9 mouse cellular contexts compared by ENCODE assay signal in the genomic region with DNA sequence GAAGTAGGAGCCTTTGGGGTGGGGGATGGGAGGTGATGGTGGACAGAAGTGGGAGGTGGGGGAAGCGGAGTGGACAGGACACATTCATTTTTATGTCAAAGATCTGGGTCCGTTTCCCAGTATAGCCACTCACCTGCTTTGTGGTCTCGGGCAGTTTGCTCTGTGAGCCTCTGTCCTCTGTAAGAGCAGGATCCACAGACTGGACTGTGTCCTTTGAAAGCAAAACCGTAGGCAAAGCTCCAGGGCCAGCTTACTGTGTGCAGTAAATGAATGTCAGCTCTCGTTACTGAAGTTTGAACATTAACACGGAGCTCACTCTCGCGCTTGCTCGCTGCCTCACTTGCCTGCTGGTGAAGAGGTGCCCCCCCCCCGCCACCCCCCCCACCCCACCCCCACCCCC.
DNase-seq lines count a peak whose midpoint lies in the region; ATAC-seq and TF ChIP-seq lines count a peak whose summit lies in the region.
"Had no signal": no experiment of that assay in that cellular context is flagged by ENCODE, and none has a peak within 500 bp of the region (broad histone marks: within the 10 kb centered on the region; RNA-seq: fewer than 3 reads in every experiment).

No protein-coding gene starts in this region.

- no peak for TF ChIP-seq POLR2A in kidney, adult 2 months (IDR thresholded peaks at IDR 0.05; ENCODE audit: low read depth, low read length)

- H3K4me2 ChIP-seq in heart, embryonic 13.5 days = peak overlapping the region; percentile 49
- H3K4me2 ChIP-seq in embryonic facial prominence, embryonic 14.5 days (ENCODE audit: low read depth, low read length) = no peak overlapping the region
- H3K4me2 ChIP-seq in liver, embryonic 14.5 days (ENCODE audit: low read depth) = peak overlapping the region; percentile 37
- H3K4me2 ChIP-seq in neural tube, embryonic 15.5 days = no peak overlapping the region
- H3K4me2 ChIP-seq: midbrain, embryonic 12.5 days had no signal

- no peak for TF ChIP-seq EP300 in liver, embryonic 14.5 days (IDR thresholded peaks at IDR 0.05; ENCODE audit: low read depth)

- no peak for TF ChIP-seq CTCF in kidney, adult 2 months (conservative IDR thresholded peaks at IDR 0.05; ENCODE audit: insufficient read depth, insufficient read length, low read depth, low read length)
- no peak for TF ChIP-seq CTCF in liver, embryonic 14.5 days (IDR thresholded peaks at IDR 0.05; ENCODE audit: low read depth)

- 14% methylated on average over 10 of the region's 10 CpGs for WGBS in heart, embryonic 13.5 days
- WGBS in embryonic facial prominence, embryonic 14.5 days = 26% methylated on average over 9 of the region's 10 CpGs
- 15% methylated on average over 10 of the region's 10 CpGs for WGBS in kidney, adult 2 months
- 21% methylated on average over 9 of the region's 10 CpGs for WGBS in liver, embryonic 14.5 days (ENCODE audit: insufficient replicate concordance)
- WGBS in neural tube, embryonic 15.5 days = 27% methylated on average over 10 of the region's 10 CpGs

- H3K9ac ChIP-seq in heart, embryonic 13.5 days = peak overlapping the region; percentile 38; the same call in 1 of the 2 replicates
- H3K9ac ChIP-seq in embryonic facial prominence, embryonic 14.5 days (ENCODE audit: low read depth, low read length) = no peak overlapping the region
- no peak overlapping the region for H3K9ac ChIP-seq in liver, embryonic 14.5 days (replicated peaks)
- H3K9ac ChIP-seq in neural tube, embryonic 15.5 days (replicated peaks) = no peak overlapping the region
- H3K9ac ChIP-seq: midbrain, embryonic 12.5 days had no signal

- H3K4me1 ChIP-seq in heart, embryonic 13.5 days = peaks cover 67% of the 10 kb centered on the region
- peaks cover 24% of the 10 kb centered on the region for H3K4me1 ChIP-seq in embryonic facial prominence, embryonic 14.5 days (ENCODE audit: control insufficient read depth, insufficient read depth, low read length)
- peaks cover 46% of the 10 kb centered on the region for H3K4me1 ChIP-seq in kidney, adult 2 months (ENCODE audit: control insufficient read depth, insufficient read depth, low read length)
- peaks cover 0 to 28% of the 10 kb centered on the region in 2 experiments; a peak in 3 of 4 replicates for H3K4me1 ChIP-seq in liver, embryonic 14.5 days (replicated peaks; ENCODE audit: control insufficient read depth in 2 of 2, insufficient read depth in 2 of 2, low read length in 1 of 2)
- peaks cover 26% of the 10 kb centered on the region for H3K4me1 ChIP-seq in neural tube, embryonic 15.5 days

- peak overlapping the region; percentile 51 for H3K27ac ChIP-seq in heart, embryonic 13.5 days (replicated peaks)
- 0 out of 2 replicates have a peak overlapping the region, but pooled peaks have one; percentile 45 for H3K27ac ChIP-seq in embryonic facial prominence, embryonic 14.5 days (replicated peaks; ENCODE audit: low read depth, low read length)
- H3K27ac ChIP-seq in kidney, adult 2 months (ENCODE audit: insufficient read depth, low read depth, low read length) = peak overlapping the region; percentile 91; the same call in 1 of the 2 replicates
- H3K27ac ChIP-seq in liver, embryonic 14.5 days = no peak overlapping the region; the same call in 1 of the 2 replicates
- no peak overlapping the region for H3K27ac ChIP-seq in neural tube, embryonic 15.5 days (replicated peaks)
- H3K27ac ChIP-seq: midbrain, embryonic 12.5 days had no signal

- no peak for DNase-seq in heart, adult 9 months (ENCODE audit: low spot score in 2 of 2)
- DNase-seq in embryonic facial prominence, embryonic 14.5 days (ENCODE audit: low spot score) = no peak
- DNase-seq in kidney, adult 2 months = peak; percentile 95
- no peak for DNase-seq in liver, embryonic 14.5 days (ENCODE audit: low read depth in 3 of 3, low spot score in 3 of 3)
- DNase-seq in layer of hippocampus, adult 11-12 months (ENCODE audit: low spot score) = no peak
- no peak for DNase-seq in natural killer cell, adult 2 months (ENCODE audit: low spot score in 2 of 2)

- H3K27me3 ChIP-seq in heart, embryonic 13.5 days (replicated peaks) = no peaks in the 10 kb centered on the region
- H3K27me3 ChIP-seq in embryonic facial prominence, embryonic 14.5 days (replicated peaks; ENCODE audit: control insufficient read depth, insufficient read depth, low read length) = no peaks in the 10 kb centered on the region
- no peaks in the 10 kb centered on the region for H3K27me3 ChIP-seq in kidney, adult 2 months (replicated peaks; ENCODE audit: control insufficient read depth, insufficient read depth, low read length)
- no peaks in the 10 kb centered on the region for H3K27me3 ChIP-seq in liver, embryonic 14.5 days (ENCODE audit: control insufficient read depth, insufficient read depth, low read length)
- H3K27me3 ChIP-seq in neural tube, embryonic 15.5 days (replicated peaks) = no peaks in the 10 kb centered on the region

- H3K4me3 ChIP-seq in heart, embryonic 13.5 days = 0 out of 2 replicates have a peak overlapping the region, but pooled peaks have one; percentile 9
- no peak overlapping the region for H3K4me3 ChIP-seq in embryonic facial prominence, embryonic 14.5 days (ENCODE audit: low read depth, low read length)
- peak overlapping the region; percentile 8 for H3K4me3 ChIP-seq in kidney, adult 2 months (ENCODE audit: insufficient read depth, low read depth, low read length)
- peak overlapping the region in 1 of 2 experiments; percentile 37; a peak in 2 of 4 replicates for H3K4me3 ChIP-seq in liver, embryonic 14.5 days (ENCODE audit: insufficient read depth in 1 of 2, low read depth in 2 of 2, low read length in 2 of 2)
- no peak overlapping the region for H3K4me3 ChIP-seq in neural tube, embryonic 15.5 days (replicated peaks)
- H3K4me3 ChIP-seq: midbrain, embryonic 12.5 days had no signal

- no peaks in the 10 kb centered on the region for H3K36me3 ChIP-seq in heart, embryonic 13.5 days
- no peaks in the 10 kb centered on the region for H3K36me3 ChIP-seq in embryonic facial prominence, embryonic 14.5 days (ENCODE audit: control insufficient read depth, insufficient read depth, low read length)
- no peaks in the 10 kb centered on the region for H3K36me3 ChIP-seq in kidney, adult 2 months (ENCODE audit: control insufficient read depth, insufficient read depth, low read length)
- H3K36me3 ChIP-seq in liver, embryonic 14.5 days (replicated peaks; ENCODE audit: control insufficient read depth, insufficient read depth, low read depth) = no peaks in the 10 kb centered on the region
- no peaks in the 10 kb centered on the region for H3K36me3 ChIP-seq in neural tube, embryonic 15.5 days
- H3K36me3 ChIP-seq: midbrain, embryonic 12.5 days had no signal

- ATAC-seq in heart, embryonic 13.5 days (ENCODE audit: extremely low read depth, insufficient number of reproducible peaks, low FRiP score, low TSS enrichment) = no peak
- no peak; the same call in 1 of the 2 replicates for ATAC-seq in embryonic facial prominence, embryonic 14.5 days (ENCODE audit: low read depth)
- peak; percentile 58 for ATAC-seq in liver, embryonic 14.5 days (ENCODE audit: insufficient read depth)
- no peak for ATAC-seq in neural tube, embryonic 15.5 days (ENCODE audit: low FRiP score)

- H3K9me3 ChIP-seq in heart, embryonic 13.5 days = no peaks in the 10 kb centered on the region
- H3K9me3 ChIP-seq in embryonic facial prominence, embryonic 14.5 days (ENCODE audit: control insufficient read depth, low read length) = no peaks in the 10 kb centered on the region
- H3K9me3 ChIP-seq in liver, embryonic 14.5 days (ENCODE audit: control insufficient read depth, low read length) = no peaks in the 10 kb centered on the region
- H3K9me3 ChIP-seq in neural tube, embryonic 15.5 days (replicated peaks) = no peaks in the 10 kb centered on the region
- H3K9me3 ChIP-seq: midbrain, embryonic 12.5 days had no signal

Comparison
In these comparisons a context has a peak if more than half of its experiments do, and no peak if none do; other contexts are left out.
1. H3K27ac ChIP-seq: peak in heart, embryonic 13.5 days (single experiment), embryonic facial prominence, embryonic 14.5 days (single experiment) and kidney, adult 2 months (single experiment); none in liver, embryonic 14.5 days (single experiment) and neural tube, embryonic 15.5 days (single experiment).
2. H3K4me2 ChIP-seq: peak in heart, embryonic 13.5 days (single experiment) and liver, embryonic 14.5 days (single experiment); none in embryonic facial prominence, embryonic 14.5 days (single experiment) and neural tube, embryonic 15.5 days (single experiment).
3. H3K4me3 ChIP-seq: peak in heart, embryonic 13.5 days (single experiment) and kidney, adult 2 months (single experiment); none in embryonic facial prominence, embryonic 14.5 days (single experiment) and neural tube, embryonic 15.5 days (single experiment).